Mouse (Mus musculus): ENCODE data around the gene Arl15.

Arl15 gene

DNA sequence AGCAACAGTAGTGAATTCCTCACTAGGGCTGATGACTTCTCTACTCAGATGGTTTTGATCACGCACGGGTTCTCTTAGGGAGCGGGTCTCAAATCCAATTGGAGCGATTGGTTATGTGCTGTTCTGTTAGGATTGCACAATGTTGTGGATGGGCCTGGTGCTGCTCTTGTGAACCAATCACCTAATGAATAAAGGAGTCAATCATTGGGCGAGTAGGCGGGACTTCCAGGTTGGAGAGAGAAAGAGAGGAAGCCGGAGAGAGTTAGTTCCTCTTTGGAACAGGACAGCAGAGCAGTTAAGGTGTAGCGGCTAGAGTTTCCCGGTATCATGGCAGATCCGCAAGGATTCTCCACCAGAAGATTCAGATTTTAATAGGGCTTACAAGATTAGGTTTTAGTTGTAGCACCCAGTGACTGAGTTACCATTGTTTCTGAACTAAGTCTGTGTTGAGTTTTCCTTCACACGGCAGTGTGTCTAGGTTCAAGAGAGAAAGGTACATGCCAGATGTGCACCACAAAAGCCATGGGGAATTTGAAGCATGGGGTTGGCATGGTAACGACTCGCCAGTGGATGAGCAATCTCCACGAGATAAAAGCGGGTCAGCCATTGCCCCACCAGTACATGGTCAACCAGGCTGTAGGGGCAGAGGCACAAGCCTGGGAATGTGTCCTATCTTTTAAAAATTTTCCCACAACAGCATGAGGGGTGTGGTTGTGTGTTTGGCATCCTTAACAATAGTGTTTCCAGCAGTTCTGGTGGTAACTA lies 408.7 kb downstream of the Arl15 start:
- no peak for DNase-seq (ENCODE audit: low spot score in 2 of 2)

Measured in spleen, postnatal 4 days (tissue).